16 mouse cellular contexts compared by ENCODE assay signal in genomic region chr9:97672681-97673080, GRCm38 (mm10).
DNase-seq lines count a peak whose midpoint lies in the region; ATAC-seq and TF ChIP-seq lines count a peak whose summit lies in the region.
"Had no signal": no experiment of that assay in that cellular context is flagged by ENCODE, and none has a peak within 500 bp of the region (broad histone marks: within the 10 kb centered on the region; RNA-seq: fewer than 3 reads in every experiment).

No protein-coding gene starts in this region.

- no peak for TF ChIP-seq CTCF in hindbrain, postnatal 0 days (IDR thresholded peaks at IDR 0.05; ENCODE audit: low read depth)

- H3K4me1 ChIP-seq in midbrain, embryonic 11.5 days (ENCODE audit: control insufficient read depth, insufficient read depth, low read length): peaks cover 10% of the 10 kb centered on the region; the same call in 1 of the 2 replicates
- no peaks in the 10 kb centered on the region for H3K4me1 ChIP-seq in midbrain, embryonic 15.5 days
- no peaks in the 10 kb centered on the region; the same call in 1 of the 2 replicates for H3K4me1 ChIP-seq in hindbrain, postnatal 0 days (ENCODE audit: insufficient read depth, low read length)
- H3K4me1 ChIP-seq: heart, embryonic 15.5 days had no signal

- H3K9me3 ChIP-seq in midbrain, embryonic 11.5 days (ENCODE audit: control insufficient read depth, low read length): no peaks in the 10 kb centered on the region
- H3K9me3 ChIP-seq in midbrain, embryonic 15.5 days: no peaks in the 10 kb centered on the region
- no peaks in the 10 kb centered on the region for H3K9me3 ChIP-seq in hindbrain, postnatal 0 days (ENCODE audit: low read length)
- H3K9me3 ChIP-seq: heart, embryonic 15.5 days had no signal

- peak; percentile 39; the same call in 1 of the 2 replicates for ATAC-seq in midbrain, embryonic 11.5 days (ENCODE audit: low FRiP score)
- ATAC-seq in midbrain, embryonic 15.5 days (replicated peaks): no peak
- peak; percentile 70 for ATAC-seq in hindbrain, postnatal 0 days
- ATAC-seq: activated CD4-positive, CD25-positive, alpha-beta regulatory T cell, adult 4 months had no signal

- H3K27ac ChIP-seq in midbrain, embryonic 11.5 days (ENCODE audit: low read depth, low read length): no peak overlapping the region
- no peak overlapping the region for H3K27ac ChIP-seq in midbrain, embryonic 15.5 days
- no peak overlapping the region for H3K27ac ChIP-seq in hindbrain, postnatal 0 days
- H3K27ac ChIP-seq: heart, embryonic 15.5 days had no signal

- no peak overlapping the region for H3K4me3 ChIP-seq in midbrain, embryonic 11.5 days (ENCODE audit: low read depth, low read length)
- H3K4me3 ChIP-seq in midbrain, embryonic 15.5 days: no peak overlapping the region
- no peak overlapping the region for H3K4me3 ChIP-seq in hindbrain, postnatal 0 days (ENCODE audit: low read length)
- H3K4me3 ChIP-seq: erythroblast, embryonic 14.5 days; heart, embryonic 15.5 days had no signal

- 7% methylated on average over 5 of the region's 5 CpGs for WGBS in midbrain, embryonic 11.5 days
- WGBS in midbrain, embryonic 15.5 days: 10% methylated on average over 5 of the region's 5 CpGs
- 10% methylated on average over 5 of the region's 5 CpGs for WGBS in hindbrain, postnatal 0 days

- no peak overlapping the region for H3K4me2 ChIP-seq in midbrain, embryonic 11.5 days
- H3K4me2 ChIP-seq in midbrain, embryonic 15.5 days: no peak overlapping the region
- no peak overlapping the region for H3K4me2 ChIP-seq in hindbrain, postnatal 0 days (ENCODE audit: low read depth, low read length)
- H3K4me2 ChIP-seq: heart, embryonic 15.5 days had no signal

- peak; percentile 16 for DNase-seq in embryo, embryonic 10 days (ENCODE audit: low spot score)
- DNase-seq in embryo, embryonic 11 days: no peak
- DNase-seq in midbrain, embryonic 11.5 days (ENCODE audit: low spot score, missing footprints): peak; percentile 86
- peak; percentile 79 for DNase-seq in hindbrain, postnatal 0 days (ENCODE audit: low spot score)
- DNase-seq in skeletal muscle tissue, adult 2 months (ENCODE audit: low read depth, low spot score): peak; percentile 13
- no peak for DNase-seq in urinary bladder, postnatal 14 days (ENCODE audit: low spot score)
- no peak for DNase-seq in spleen, adult 18-20 months
- DNase-seq: adrenal gland, postnatal 36 days; heart, adult 18-20 months; kidney, adult 9 months; lung, adult 18-20 months; lung, postnatal 4 days had no signal

- H3K36me3 ChIP-seq in midbrain, embryonic 11.5 days (ENCODE audit: control insufficient read depth, insufficient read depth, low read length): no peaks in the 10 kb centered on the region
- H3K36me3 ChIP-seq in midbrain, embryonic 15.5 days (replicated peaks): no peaks in the 10 kb centered on the region
- no peaks in the 10 kb centered on the region for H3K36me3 ChIP-seq in hindbrain, postnatal 0 days (ENCODE audit: insufficient read depth, low read length)
- H3K36me3 ChIP-seq: heart, embryonic 15.5 days had no signal

- no peaks in the 10 kb centered on the region; the same call in 1 of the 2 replicates for H3K27me3 ChIP-seq in midbrain, embryonic 11.5 days (ENCODE audit: control insufficient read depth, insufficient read depth, low read length)
- no peaks in the 10 kb centered on the region for H3K27me3 ChIP-seq in midbrain, embryonic 15.5 days (replicated peaks)
- no peaks in the 10 kb centered on the region for H3K27me3 ChIP-seq in hindbrain, postnatal 0 days (ENCODE audit: insufficient read depth, low read length)
- H3K27me3 ChIP-seq: heart, embryonic 15.5 days had no signal

- H3K9ac ChIP-seq in midbrain, embryonic 11.5 days (ENCODE audit: low read length): no peak overlapping the region
- no peak overlapping the region for H3K9ac ChIP-seq in midbrain, embryonic 15.5 days
- H3K9ac ChIP-seq in hindbrain, postnatal 0 days (replicated peaks; ENCODE audit: low read length): no peak overlapping the region
- H3K9ac ChIP-seq: heart, embryonic 15.5 days had no signal

Comparison
In these comparisons a context has a peak if more than half of its experiments do, and no peak if none do; other contexts are left out.
1. DNase-seq: peak in embryo, embryonic 10 days (single experiment), midbrain, embryonic 11.5 days (single experiment), hindbrain, postnatal 0 days (single experiment) and skeletal muscle tissue, adult 2 months (single experiment); none in embryo, embryonic 11 days (single experiment), urinary bladder, postnatal 14 days (single experiment) and spleen, adult 18-20 months (0 of 2).